Mouse (Mus musculus) embryonic facial prominence, embryonic 12.5 days (tissue): ENCODE results near the gene Stn1. TPM values are rescaled to one million over a fixed set of nuclear protein-coding genes. Genes with fewer than 3 reads are reported as not detected.
A peak's percentile ranks its signal among the peaks of the same experiment; 100 is the strongest.

Experiments used
- ATAC-seq: fragments of 200-750 bp; cut with Nextera tagmentation; 2 replicates; pipeline ENCODE4 v1.8.0; 2017; ENCODE audit not compliant: insufficient number of reproducible peaks, insufficient read depth, low FRiP score, low TSS enrichment
- H3K27ac ChIP-seq: fragments of 300-500 bp; sonication (generic); 2 replicates; pipeline ENCODE4 v1.5.1; 2016; ENCODE audit warnings: mild to moderate bottlenecking
- H3K27me3 ChIP-seq: fragments of 300-500 bp; sonication (generic); 2 replicates; pipeline ENCODE4 v1.6.1; 2016; ENCODE audit warnings: mild to moderate bottlenecking, moderate library complexity
- H3K36me3 ChIP-seq: fragments of 300-500 bp; sonication (generic); 2 replicates; pipeline ENCODE4 v1.6.1; 2016; ENCODE audit warnings: mild to moderate bottlenecking
- H3K4me1 ChIP-seq: fragments of 300-500 bp; sonication (generic); 2 replicates; pipeline ENCODE4 v1.6.1; 2016
- H3K4me2 ChIP-seq: fragments of 300-500 bp; sonication (generic); replicated peaks from 2 replicates; pipeline ENCODE4 v1.6.1; 2016; ENCODE audit warnings: mild to moderate bottlenecking, moderate library complexity
- H3K4me3 ChIP-seq: fragments of 300-500 bp; sonication (generic); 2 replicates; pipeline ENCODE4 v1.5.1; 2016; ENCODE audit warnings: mild to moderate bottlenecking
- H3K9ac ChIP-seq: fragments of 300-500 bp; sonication (generic); 2 replicates; pipeline ENCODE4 v1.6.1; 2016; ENCODE audit warnings: mild to moderate bottlenecking, moderate library complexity
- H3K9me3 ChIP-seq: fragments of 300-500 bp; sonication (generic); 2 replicates; pipeline ENCODE4 v1.6.1; 2016; ENCODE audit warnings: mild to moderate bottlenecking, moderate library complexity
- WGBS: fragments of 180-500 bp; shearing (Covaris S2); methylation state at CpG from one replicate; pipeline ENCODE4 v1.1.7; 2016; 5-methylcytosine and 5-hydroxymethylcytosine counted together
- polyA plus RNA-seq: library from polyadenylated mRNA; unstranded; fragments of >200 nt; fragmentation: Nextera tagmentation; extraction: Ambion mirVana; gene quantifications from 2 replicates; pipeline ENCODE4 v1.2.1, GENCODE M21; 2016

Stn1 gene
- polyA plus RNA-seq, 1 experiment from 2014 or later: 58.5 TPM

DNA sequence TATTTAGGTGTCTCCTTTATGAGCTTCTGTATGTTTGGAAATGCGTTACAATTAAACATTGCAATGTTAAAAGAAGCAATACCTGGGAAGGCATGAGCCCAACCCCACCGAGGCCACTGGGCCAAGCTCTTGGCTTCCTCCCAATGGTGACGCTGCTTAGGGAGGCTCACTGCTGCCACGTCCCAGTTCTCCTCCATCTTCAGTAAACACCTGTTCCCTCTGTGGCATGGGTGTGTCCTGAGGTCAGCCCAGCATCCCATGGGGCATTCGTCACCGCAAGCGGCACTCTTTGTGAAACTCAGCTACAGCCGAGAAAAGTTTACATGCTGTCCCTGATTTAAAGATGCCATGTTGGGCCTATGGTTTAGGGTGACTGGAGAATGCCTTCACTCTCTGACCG is 49.7 kb downstream of the Stn1 start:
- WGBS: 87% methylated on average over 9 of the region's 9 CpGs
- Histone ChIP-seq H3K27me3 (no peaks in the 10 kb centered on the region), H3K9ac (no peak overlapping the region), H3K4me2 (no peak overlapping the region), H3K4me1 (0 out of 2 replicates have a peak, but pooled peaks cover 3% of the 10 kb centered on the region), H3K4me3 (no peak overlapping the region), H3K36me3 (no peaks in the 10 kb centered on the region), H3K27ac (no peak overlapping the region), H3K9me3 (no peaks in the 10 kb centered on the region)
- no peak for ATAC-seq

DNA sequence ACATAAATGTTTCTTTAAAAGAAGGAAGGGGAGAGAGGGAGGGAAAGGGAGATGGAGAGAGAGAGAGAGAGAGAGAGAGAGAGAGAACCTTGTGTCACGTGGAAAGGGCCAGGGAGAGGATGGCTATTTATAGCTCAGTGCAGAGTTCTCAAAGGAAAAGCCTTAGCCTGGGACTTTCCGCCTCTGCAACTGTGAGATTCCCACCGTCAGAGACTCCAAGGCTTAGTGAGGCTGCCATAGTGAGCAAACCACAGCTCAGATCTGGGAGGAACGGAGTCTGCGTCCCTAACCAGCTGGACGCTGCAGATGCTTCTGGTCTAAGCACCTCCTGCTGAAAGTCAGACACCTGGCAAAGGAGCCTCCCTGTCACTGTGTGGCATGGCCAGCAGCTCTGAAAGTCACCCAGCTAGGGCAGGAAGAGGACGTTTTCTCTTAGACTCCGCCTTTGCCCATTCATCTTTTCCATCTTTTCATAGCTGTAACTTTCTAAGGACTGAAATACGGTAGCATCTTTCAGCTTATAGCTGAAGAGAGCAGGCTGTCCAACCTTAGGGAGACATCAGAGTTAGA is 51.2 kb downstream of the Stn1 start:
- 0 out of 2 replicates have a peak, but pooled peaks cover 3% of the 10 kb centered on the region for H3K4me1 ChIP-seq
- H3K9ac ChIP-seq: no peak overlapping the region
- H3K4me2 ChIP-seq: no peak overlapping the region
- H3K27ac ChIP-seq: 0 out of 2 replicates have a peak overlapping the region, but pooled peaks have one; percentile 54
- ATAC-seq: peak; percentile 52; the same call in 1 of the 2 replicates
- H3K9me3 ChIP-seq: peaks cover 6% of the 10 kb centered on the region; the same call in 1 of the 2 replicates
- no peak overlapping the region for H3K4me3 ChIP-seq
- WGBS: 42% methylated on average over 9 of the region's 9 CpGs
- no peaks in the 10 kb centered on the region for H3K27me3 ChIP-seq
- H3K36me3 ChIP-seq: no peaks in the 10 kb centered on the region

DNA sequence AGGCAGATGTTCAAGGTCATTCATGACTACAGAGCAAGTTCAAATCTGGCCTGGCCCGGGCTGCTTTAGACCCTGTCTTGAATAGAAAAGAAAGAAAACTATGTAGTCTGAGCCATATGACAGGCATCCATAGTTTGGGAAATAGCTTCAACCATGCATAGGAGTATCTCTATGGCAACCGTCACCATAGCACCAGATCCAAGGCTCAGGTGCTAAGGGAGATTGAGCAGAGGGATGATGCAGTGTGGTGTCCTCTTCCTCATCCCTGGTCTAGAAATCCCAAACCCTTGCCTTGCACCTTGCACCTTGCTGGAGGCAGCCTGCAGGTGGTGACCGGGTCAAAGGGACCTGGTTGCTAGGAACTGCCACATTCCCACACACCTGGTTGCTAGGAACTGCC is 53.2 kb downstream of the Stn1 start:
- H3K27ac ChIP-seq: no peak overlapping the region
- peaks cover 6% of the 10 kb centered on the region; the same call in 1 of the 2 replicates for H3K9me3 ChIP-seq
- no peak overlapping the region for H3K9ac ChIP-seq
- H3K36me3 ChIP-seq: no peaks in the 10 kb centered on the region
- H3K4me3 ChIP-seq: no peak overlapping the region
- 0 out of 2 replicates have a peak, but pooled peaks cover 3% of the 10 kb centered on the region for H3K4me1 ChIP-seq
- ATAC-seq: no peak
- H3K27me3 ChIP-seq: no peaks in the 10 kb centered on the region
- H3K4me2 ChIP-seq: no peak overlapping the region
- 82% methylated on average over 3 of the region's 3 CpGs for WGBS

DNA sequence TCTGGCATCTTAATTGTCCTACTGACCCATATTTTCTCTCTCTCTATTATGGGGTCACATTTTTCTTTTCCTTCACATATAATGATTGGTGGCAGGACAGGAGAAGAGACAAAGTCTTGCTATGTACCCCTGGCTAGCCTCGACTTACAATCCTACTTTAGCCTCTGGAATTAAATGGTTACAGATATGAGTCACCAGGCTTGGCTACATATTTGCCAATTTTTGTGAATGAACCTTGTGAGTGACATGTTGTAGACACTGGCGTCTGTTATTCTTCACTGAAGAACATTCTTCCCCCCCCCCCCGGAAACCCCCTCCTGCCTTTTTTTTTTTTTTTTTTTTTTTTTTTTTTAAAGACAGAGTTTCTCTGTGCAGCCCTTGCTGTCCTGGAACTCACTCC is 54.0 kb downstream of the Stn1 start:
- Histone ChIP-seq H3K9me3 (peaks cover 6% of the 10 kb centered on the region; the same call in 1 of the 2 replicates), H3K4me1 (0 out of 2 replicates have a peak, but pooled peaks cover 3% of the 10 kb centered on the region), H3K27me3 (no peaks in the 10 kb centered on the region), H3K4me3 (no peak overlapping the region), H3K36me3 (no peaks in the 10 kb centered on the region), H3K27ac (no peak overlapping the region), H3K9ac (no peak overlapping the region), H3K4me2 (no peak overlapping the region)
- no peak for ATAC-seq
- WGBS: 70% methylated on average over 3 of the region's 3 CpGs

DNA sequence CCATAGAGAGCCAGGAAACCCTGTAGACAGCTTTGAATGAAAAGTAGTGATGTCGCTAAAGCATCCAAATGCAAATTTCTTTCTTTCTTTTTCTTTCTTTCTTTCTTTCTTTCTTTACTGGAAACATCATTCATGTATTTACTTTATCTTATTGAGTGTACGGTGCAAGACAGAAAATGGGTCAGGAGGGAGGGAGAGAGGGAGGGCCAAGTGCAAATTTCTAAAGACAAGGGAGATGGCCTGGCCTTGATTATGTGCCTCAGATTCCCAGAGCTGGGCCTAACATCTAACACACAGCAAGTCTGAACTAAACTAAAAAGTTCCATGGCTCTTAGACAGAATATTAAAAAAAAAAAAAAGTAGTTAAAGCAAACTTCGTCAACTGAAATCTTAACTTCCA is 63.9 kb downstream of the Stn1 start:
- 66% methylated on average over 3 of the region's 3 CpGs for WGBS

DNA sequence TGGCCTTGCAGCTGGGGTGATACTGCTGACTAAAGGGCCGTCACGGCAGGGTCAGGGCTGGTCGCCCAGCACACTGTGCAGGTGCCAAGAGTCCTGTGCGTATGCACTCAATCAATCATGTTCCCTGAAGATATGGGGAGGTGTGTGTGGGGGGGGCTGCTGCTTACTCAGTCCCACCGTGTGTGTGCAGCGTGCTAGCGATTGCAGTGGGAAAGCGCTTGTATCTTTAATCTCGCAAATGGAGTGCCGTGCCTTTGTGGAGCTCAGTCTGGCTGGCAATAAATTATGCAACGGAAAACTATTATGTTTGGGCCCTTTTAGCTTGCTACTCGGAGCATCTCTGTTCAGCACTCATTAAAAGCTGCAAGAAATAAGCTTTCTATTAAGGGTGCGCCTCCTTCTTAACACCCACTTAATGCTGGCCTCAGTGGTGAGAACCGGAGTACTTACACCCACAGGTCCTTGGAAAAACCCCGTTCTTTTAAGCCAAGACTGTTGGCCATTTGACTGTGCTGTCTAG is 64.4 kb downstream of the Stn1 start:
- Histone ChIP-seq H3K36me3 (no peaks in the 10 kb centered on the region), H3K27ac (no peak overlapping the region), H3K27me3 (no peaks in the 10 kb centered on the region), H3K9ac (no peak overlapping the region), H3K4me2 (no peak overlapping the region), H3K4me3 (no peak overlapping the region), H3K4me1 (no peaks in the 10 kb centered on the region), H3K9me3 (no peaks in the 10 kb centered on the region)
- 70% methylated on average over 15 of the region's 15 CpGs for WGBS
- 0 out of 2 replicates have a peak, but pooled peaks have one; percentile 52 for ATAC-seq

More for the DNA sequence above, 63.9 kb downstream of the Stn1 start:
- no peaks in the 10 kb centered on the region for H3K36me3 ChIP-seq
- no peaks in the 10 kb centered on the region for H3K9me3 ChIP-seq
- H3K27me3 ChIP-seq: no peaks in the 10 kb centered on the region
- no peak overlapping the region for H3K9ac ChIP-seq
- no peak overlapping the region for H3K27ac ChIP-seq
- no peak overlapping the region for H3K4me3 ChIP-seq
- H3K4me1 ChIP-seq: no peaks in the 10 kb centered on the region
- no peak for ATAC-seq
- H3K4me2 ChIP-seq: no peak overlapping the region

DNA sequence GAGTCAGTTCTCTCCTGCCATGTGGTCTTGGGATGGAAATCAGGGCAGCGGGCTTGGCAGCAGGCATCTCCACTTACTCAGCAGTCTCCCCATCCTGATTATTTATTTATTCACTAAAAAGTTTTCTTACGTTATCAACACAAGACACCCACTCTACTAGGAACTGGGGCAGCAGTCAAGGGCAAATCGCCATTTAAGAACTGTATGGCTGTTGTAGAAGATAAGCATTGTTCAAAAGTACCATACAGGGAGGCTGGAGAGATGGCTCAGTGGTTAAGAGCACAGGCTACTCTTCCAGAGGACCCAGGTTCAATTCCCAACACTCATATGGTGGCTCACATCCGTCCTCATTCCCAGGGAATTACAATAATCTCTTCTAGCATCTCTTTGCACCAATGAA is 65.5 kb downstream of the Stn1 start:
- 72% methylated on average over 4 of the region's 4 CpGs for WGBS
- Histone ChIP-seq H3K4me1 (no peaks in the 10 kb centered on the region), H3K9me3 (no peaks in the 10 kb centered on the region)

DNA sequence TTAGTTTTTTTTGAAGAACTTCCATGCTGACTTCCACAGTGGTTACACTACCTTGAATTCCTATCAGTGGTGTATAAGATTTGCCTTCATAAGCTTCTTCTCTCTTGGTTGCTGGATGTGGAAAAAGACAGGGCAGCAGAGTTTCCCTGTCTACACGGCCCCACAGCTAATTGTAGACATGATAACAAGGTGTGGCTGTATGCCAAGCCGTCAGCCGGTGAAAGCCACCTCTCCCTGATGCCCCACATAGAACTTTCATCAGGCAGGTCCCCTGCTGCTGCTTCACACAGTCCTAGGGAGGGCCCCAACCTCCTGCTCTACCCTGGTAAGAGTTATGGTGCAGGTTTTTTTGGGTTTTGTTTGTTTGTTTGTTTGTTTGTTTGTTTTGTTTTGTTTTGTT is 68.6 kb downstream of the Stn1 start:
- 91% methylated on average over 3 of the region's 3 CpGs for WGBS
- Histone ChIP-seq H3K4me1 (no peaks in the 10 kb centered on the region), H3K4me2 (no peak overlapping the region), H3K36me3 (no peaks in the 10 kb centered on the region), H3K27ac (no peak overlapping the region), H3K9me3 (no peaks in the 10 kb centered on the region), H3K4me3 (no peak overlapping the region), H3K9ac (no peak overlapping the region), H3K27me3 (no peaks in the 10 kb centered on the region)
- ATAC-seq: no peak

More for the DNA sequence above, 65.5 kb downstream of the Stn1 start:
- no peak overlapping the region for H3K9ac ChIP-seq
- no peak overlapping the region for H3K4me3 ChIP-seq
- H3K36me3 ChIP-seq: no peaks in the 10 kb centered on the region
- no peak overlapping the region for H3K4me2 ChIP-seq
- H3K27ac ChIP-seq: no peak overlapping the region
- no peaks in the 10 kb centered on the region for H3K27me3 ChIP-seq
- no peak for ATAC-seq

DNA sequence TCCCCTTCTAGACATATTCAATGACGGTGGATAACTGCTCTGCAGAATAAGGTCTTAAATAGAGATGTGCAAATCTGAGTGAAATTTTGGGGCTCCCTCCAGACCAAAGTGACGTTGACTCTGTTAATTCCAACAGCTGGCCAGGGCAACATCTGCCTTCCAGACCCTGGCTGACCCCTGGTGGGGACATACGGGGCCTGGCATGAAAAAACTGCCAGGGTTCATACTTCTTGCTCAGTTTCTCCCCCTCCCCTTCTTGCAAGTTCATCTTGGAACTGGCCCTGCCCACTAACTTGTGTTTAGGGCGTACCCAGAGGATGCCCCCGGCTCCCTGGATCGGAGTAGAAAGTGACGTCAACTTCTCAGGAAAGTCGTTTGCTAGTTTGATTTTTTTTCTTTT is 70.5 kb downstream of the Stn1 start:
- H3K9ac ChIP-seq: no peak overlapping the region
- peaks cover 15% of the 10 kb centered on the region for H3K4me1 ChIP-seq
- ATAC-seq: no peak
- no peak overlapping the region for H3K4me3 ChIP-seq
- no peaks in the 10 kb centered on the region for H3K36me3 ChIP-seq
- H3K27ac ChIP-seq: no peak overlapping the region
- H3K27me3 ChIP-seq: no peaks in the 10 kb centered on the region
- 68% methylated on average over 8 of the region's 8 CpGs for WGBS
- no peaks in the 10 kb centered on the region for H3K9me3 ChIP-seq
- no peak overlapping the region for H3K4me2 ChIP-seq

DNA sequence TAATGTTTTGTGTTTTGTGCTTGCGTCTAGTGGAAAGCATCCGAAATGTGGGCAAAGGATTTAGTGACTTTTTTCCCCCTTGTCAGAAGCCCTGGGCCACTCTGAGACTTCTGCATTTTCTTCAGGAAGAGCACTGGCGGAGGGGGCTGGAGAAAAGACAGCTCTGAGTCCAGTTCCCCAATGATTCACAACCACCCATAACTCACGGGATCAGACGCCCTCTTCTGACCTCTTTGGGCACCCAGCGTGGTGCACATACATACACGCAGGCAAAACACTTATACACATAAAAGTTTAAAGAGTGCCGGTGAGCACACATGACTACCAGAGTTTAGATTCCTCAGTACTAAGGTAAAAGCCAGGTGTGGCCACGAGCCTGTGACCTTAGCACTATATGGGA is 71.8 kb downstream of the Stn1 start:
- Histone ChIP-seq H3K27ac (no peak overlapping the region), H3K9ac (no peak overlapping the region), H3K4me3 (no peak overlapping the region), H3K27me3 (no peaks in the 10 kb centered on the region), H3K9me3 (no peaks in the 10 kb centered on the region), H3K4me2 (no peak overlapping the region; the same call in 1 of the 2 replicates), H3K4me1 (peaks cover 19% of the 10 kb centered on the region), H3K36me3 (no peaks in the 10 kb centered on the region)
- 66% methylated on average over 9 of the region's 9 CpGs for WGBS
- ATAC-seq: no peak

DNA sequence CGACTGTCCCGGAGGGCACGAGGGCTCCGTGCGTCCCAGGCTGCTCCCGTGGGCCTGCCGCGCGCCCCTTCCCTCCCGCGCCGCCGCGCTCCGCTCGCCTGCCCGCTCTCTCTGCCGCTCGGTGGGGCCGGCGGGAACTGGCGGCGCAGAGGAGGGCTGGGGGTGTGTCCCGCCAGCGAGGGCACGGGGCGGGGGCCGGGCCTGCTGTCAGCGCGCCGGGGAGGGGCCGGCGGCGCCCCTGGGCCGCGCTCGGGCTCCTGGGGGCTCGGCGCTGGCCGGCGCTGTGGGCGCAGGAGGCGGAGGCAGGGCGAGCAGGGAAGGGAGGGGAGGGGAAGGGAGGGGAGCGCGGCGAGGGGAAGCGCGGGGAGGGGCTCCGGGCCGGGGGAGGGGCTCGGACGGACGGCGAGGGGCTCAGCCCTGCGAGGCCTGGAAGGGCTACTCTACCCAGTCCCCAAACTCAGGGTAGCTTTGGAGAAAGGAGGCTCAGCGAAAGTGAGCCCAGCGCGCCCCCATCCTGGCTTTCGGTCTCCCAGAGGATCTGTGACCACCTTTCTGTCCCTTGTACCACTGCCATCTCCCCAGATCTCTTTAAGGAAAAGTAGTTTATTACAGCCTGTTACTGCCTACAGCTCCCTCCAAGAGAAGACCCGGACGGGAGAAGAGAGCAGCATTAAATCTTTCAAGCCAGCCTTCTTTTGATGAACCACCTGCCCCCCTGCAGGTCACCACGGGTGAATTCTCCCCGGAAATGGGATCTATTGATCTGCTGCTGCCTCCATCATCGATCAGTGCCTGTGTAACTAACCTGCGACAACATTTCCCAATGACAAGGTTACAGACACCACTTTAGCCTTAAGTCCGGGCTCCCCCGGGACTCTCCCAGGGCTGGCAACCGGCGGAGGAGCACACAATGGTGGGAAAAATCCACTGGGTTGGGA is 72.7 kb downstream of the Stn1 start, which contains the start of gene Sh3pxd2a:
TSS of gene Sh3pxd2a (minus strand) at position 98 of the 938 bp plus-strand sequence.
- ATAC-seq: peak; percentile 90
- Histone ChIP-seq H3K9ac (peak within 1 kb of the TSS; percentile 91), H3K4me3 (peak within 1 kb of the TSS; percentile 80), H3K9me3 (no peaks in the 10 kb centered on the region), H3K4me2 (peak within 1 kb of the TSS; percentile 91), H3K36me3 (no peaks in the 10 kb centered on the region), H3K4me1 (peaks cover 21% of the 10 kb centered on the region), H3K27ac (peak within 1 kb of the TSS; percentile 86), H3K27me3 (no peaks in the 10 kb centered on the region)
- WGBS: 2% methylated on average over 63 of the region's 70 CpGs
